Mouse (Mus musculus): ENCODE data around the gene Il13. TPM values are rescaled to one million over a fixed set of nuclear protein-coding genes. Genes with fewer than 3 reads are reported as not detected.
A peak's percentile ranks its signal among the peaks of the same experiment; 100 is the strongest.

The Il13 gene
- total RNA-seq, 2 experiments from 2014 or later = not detected

DNA sequence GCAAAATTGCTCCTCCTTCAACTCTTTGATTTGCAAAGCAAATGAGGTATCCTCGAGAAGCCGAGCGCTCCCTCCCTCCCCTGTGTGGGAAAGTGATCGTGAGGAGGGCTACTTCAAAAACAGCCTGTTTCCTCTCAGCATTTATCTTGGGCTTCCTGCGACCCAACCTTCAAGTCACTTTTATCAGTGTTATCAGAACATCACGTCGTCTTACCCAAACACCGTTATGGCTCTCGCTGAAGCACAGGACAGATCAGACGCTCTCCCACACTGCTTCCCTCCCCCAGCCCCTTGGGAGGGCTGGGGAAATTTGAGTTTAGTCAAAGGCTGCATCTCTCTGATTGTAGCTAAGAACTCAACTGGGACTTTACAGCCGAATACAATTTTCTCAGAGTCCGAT lies 28.9 kb downstream of the Il13 start:
- intact Hi-C loops (cut with DNase I; ENCODE audit: low total_unique reads) = no loop called here
- DNase-seq = no peak

DNA sequence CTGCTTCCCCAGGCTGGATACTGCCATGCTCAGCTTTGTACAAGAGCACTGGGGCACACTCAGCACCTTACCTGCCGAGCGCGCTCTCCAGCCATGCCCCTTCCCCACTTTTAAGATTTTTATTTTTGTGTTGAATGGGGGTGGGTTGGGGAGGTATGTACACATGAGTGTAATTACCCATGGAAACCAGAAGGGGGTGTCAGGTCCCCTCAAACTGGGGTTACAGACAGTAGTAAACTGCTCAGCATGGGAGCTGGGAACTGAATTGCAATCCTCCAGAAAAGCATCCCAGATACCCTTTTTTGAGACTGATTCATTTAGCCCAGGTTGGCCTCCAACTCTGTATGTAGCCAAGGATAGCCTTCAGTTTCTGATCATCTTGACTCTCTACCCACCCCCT lies 29.5 kb downstream of the Il13 start:
- intact Hi-C loops (cut with DNase I; ENCODE audit: low total_unique reads) = no loop called here

DNA sequence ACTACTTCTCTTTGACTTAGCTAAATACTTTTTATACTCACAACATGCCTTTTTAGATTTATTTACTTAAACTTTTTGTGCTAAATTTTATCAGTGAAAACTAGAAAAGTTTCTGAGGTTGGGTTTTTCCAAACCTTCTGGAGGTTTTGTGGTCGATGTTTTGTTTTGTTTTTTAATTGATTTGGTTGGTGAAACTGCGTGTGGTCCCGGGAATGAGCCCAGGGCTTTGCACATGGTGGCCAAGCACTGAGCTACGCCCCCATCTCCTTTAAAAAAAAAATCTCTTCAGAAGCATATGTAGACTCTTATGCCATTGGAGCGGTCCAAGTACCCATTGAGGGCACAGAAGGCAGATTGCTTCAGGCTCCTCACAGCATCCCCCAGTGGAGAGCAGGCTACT lies 43.4 kb downstream of the Il13 start:
- intact Hi-C loops (cut with DNase I; ENCODE audit: low total_unique reads) = no loop called here
- no peak for DNase-seq

More for the DNA sequence above, 29.5 kb downstream of the Il13 start:
- no peak for DNase-seq

DNA sequence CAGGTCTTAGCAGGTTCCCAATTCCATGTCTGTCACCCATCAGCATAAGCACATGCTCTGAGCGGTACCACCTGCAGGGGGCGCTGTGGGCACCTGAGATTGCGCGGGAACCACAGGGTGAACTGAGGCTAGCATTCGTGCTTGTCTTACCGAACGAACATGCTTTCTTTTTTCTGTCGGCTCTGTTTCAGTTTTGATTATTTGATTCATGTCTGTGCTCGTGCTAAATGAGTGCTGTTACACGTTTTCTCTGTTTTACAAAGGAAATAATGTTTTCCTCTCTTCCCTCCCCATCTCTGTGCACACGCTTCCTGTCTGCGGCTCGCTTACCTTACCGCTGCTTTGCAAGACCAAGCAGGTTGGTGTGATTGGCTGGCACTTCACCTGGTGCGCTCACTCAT lies 44.1 kb downstream of the Il13 start:
- DNase-seq = peak; percentile 22
- intact Hi-C loops (cut with DNase I; ENCODE audit: low total_unique reads) = no loop called here

DNA sequence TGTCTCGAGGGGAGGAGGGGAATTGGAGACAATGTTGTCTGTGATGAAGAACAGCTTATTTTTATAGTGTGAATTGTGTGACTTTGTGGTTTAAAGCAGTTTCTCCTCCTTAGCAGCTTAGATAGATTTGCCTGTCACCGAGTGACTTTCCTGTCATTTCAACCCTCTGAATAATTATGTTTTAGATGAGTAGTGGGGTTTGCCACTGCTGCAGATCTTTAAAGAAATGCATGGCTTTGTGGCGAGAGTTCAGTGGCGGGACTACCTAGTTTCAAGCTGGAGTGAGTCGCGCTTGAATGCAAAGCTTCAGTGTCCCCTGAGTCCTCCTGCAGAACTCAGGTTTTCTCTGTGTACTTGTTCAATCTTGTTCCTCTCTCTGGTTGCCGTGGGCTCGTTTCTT lies 46.2 kb downstream of the Il13 start:
- intact Hi-C loops (cut with DNase I; ENCODE audit: low total_unique reads) = loop anchor here (5.0 kb wide), 1 partner anchor 44 kb away; the partner anchor contains the start of gene Il13
- DNase-seq = no peak

DNA sequence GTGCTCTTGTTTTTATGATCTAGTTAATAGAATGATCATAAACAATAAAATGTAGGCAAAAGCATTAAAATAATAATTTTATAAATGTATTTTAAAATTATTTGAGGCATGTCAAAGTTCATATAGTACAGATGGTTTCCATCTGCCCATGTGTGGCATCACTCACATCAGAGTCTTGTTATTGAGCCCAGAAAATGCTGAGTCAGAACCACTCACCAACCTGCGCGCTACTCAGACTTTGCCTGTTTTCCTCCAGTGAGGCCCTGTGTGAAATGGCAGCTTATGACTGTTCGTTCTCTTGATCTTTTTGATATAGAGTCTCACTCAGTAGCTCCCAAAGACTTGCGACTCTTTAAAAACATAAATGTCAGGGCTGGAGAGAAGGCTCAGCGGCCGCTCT lies 49.0 kb downstream of the Il13 start:
- intact Hi-C loops (cut with DNase I; ENCODE audit: low total_unique reads) = loop anchor here (5.0 kb wide), 1 partner anchor 47 kb away; the partner anchor contains the start of gene Il13
- DNase-seq = no peak

DNA sequence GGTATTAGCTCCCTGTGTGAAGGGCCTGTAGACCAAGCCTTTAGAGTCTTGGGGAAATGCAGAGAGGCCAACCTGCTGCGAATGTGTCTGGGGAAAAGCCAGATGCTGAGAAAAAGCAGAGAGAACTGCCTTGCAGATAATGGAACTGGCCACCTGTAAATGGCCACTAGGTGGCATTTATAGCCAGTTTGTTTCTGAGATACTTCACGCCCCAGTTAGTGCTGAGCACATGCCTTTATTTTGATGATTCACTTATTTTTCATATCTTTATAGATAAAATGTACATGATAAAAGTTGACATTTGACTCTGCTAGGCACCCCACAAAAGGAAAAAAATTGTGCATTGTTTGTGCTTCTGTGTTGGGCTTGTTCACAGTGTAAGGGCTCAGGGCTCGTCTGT lies 49.7 kb downstream of the Il13 start:
- DNase-seq = no peak
- intact Hi-C loops (cut with DNase I; ENCODE audit: low total_unique reads) = loop anchor here (5.0 kb wide), 1 partner anchor 47 kb away; the partner anchor contains the start of gene Il13

DNA sequence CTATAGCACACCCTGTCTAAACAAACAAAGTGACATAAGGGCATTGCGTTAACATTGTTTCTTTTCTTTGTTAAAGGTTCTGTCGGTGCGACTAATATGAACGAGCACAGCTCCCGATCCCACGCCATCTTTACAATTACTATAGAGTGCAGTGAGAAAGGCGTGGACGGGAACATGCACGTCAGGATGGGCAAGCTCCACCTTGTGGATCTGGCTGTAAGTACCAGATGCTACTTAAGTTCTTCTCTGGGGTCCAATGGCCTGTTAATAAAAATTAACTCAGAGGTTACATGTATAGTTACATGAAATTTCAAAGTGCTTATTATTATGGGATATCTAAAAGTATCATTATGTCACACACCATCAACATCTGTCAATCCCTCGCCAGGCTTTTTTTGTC lies 51.4 kb downstream of the Il13 start:
- no peak for DNase-seq
- intact Hi-C loops (cut with DNase I; ENCODE audit: low total_unique reads) = no loop called here

Other genes starting within 250 kb of the Il13 start
- not detected for gene Leap2, start 211.5 kb downstream of the Il13 start, total RNA-seq (2021)
- gene Uqcrq, start 203.9 kb downstream of the Il13 start, total RNA-seq (2021) = 1,000 to 10,000 TPM; 1,068 to 1,224 TPM
- under 1 TPM; 0.33 to 0.68 TPM for gene Gdf9, start 203.7 kb downstream of the Il13 start, total RNA-seq (2021)
- gene Gm10447, start 177.6 kb downstream of the Il13 start, total RNA-seq (2021) = not detected
- gene Shroom1, start 177.5 kb downstream of the Il13 start, total RNA-seq (2021) = under 1 TPM; 0.31 to 0.38 TPM
- gene Gm9837, start 164.2 kb downstream of the Il13 start, total RNA-seq (2021) = not detected
- not detected for gene Gm9945, start 154.5 kb downstream of the Il13 start, total RNA-seq (2021)
- under 1 TPM; 0.11 to 0.12 TPM for gene Sowaha, start 154.4 kb downstream of the Il13 start, total RNA-seq (2021)
- gene Sept8, start 115.4 kb downstream of the Il13 start, total RNA-seq (2021) = 10 to 100 TPM; 25.6 to 31.3 TPM
- 1 to 10 TPM; 6.8 to 7.4 TPM for gene Kif3a, start 67.3 kb downstream of the Il13 start, total RNA-seq (2021)
- gene Il4, start 16.0 kb downstream of the Il13 start, total RNA-seq (2021) = not detected
- gene Rad50, start 72.6 kb upstream of the Il13 start, total RNA-seq (2021) = 1 to 10 TPM; 5.2 to 6.7 TPM
- gene Il5, start 86.1 kb upstream of the Il13 start, total RNA-seq (2021) = not detected
- gene Irf1, start 135.3 kb upstream of the Il13 start, total RNA-seq (2021) = 1 to 10 TPM; 8.7 to 9.1 TPM
- under 1 TPM; 0.23 to 0.33 TPM for gene Gm17334, start 138.5 kb upstream of the Il13 start, total RNA-seq (2021)
- gene Gm12216, start 224.6 kb upstream of the Il13 start, total RNA-seq (2021) = 1 to 10 TPM; 2.1 to 3.7 TPM